Mouse (Mus musculus): ENCODE measurements around the gene Atg13. TPM values are rescaled to one million over a fixed set of nuclear protein-coding genes. Genes with fewer than 3 reads are reported as not detected.

Atg13 gene
- total RNA-seq, 2 experiments from 2014 or later = 10.7 to 21.4 TPM

Other genes with a start within 250 kb of the Atg13 start
- gene Ckap5, start 183.8 kb downstream of the Atg13 start, total RNA-seq (2015; ENCODE audit: low replicate concordance) = 165 and 210 TPM in 2 replicates
- 216 and 320 TPM in 2 replicates for gene Ckap5, start 183.8 kb downstream of the Atg13 start, total RNA-seq (2017; ENCODE audit: low replicate concordance)
- gene F2, start 74.2 kb downstream of the Atg13 start, total RNA-seq (2015; ENCODE audit: low replicate concordance) = not detected in 2 replicates
- 0.26 TPM in 1 of 2 replicates, not detected in the other for gene F2, start 74.2 kb downstream of the Atg13 start, total RNA-seq (2017; ENCODE audit: low replicate concordance)
- 5.0 and 10.1 TPM in 2 replicates for gene Zfp408, start 60.8 kb downstream of the Atg13 start, total RNA-seq (2015; ENCODE audit: low replicate concordance)
- gene Zfp408, start 60.8 kb downstream of the Atg13 start, total RNA-seq (2017; ENCODE audit: low replicate concordance) = 1.1 and 3.6 TPM in 2 replicates
- 20.2 and 52.0 TPM in 2 replicates for gene Arhgap1, start 60.7 kb downstream of the Atg13 start, total RNA-seq (2015; ENCODE audit: low replicate concordance)
- 8.3 and 24.5 TPM in 2 replicates for gene Arhgap1, start 60.7 kb downstream of the Atg13 start, total RNA-seq (2017; ENCODE audit: low replicate concordance)
- 0.84 TPM in 1 of 2 replicates, not detected in the other for gene Harbi1, start 276 bp upstream of the Atg13 start, total RNA-seq (2015; ENCODE audit: low replicate concordance)
- gene Harbi1, start 276 bp upstream of the Atg13 start, total RNA-seq (2017; ENCODE audit: low replicate concordance) = 0.15 and 1.8 TPM in 2 replicates
- gene Ambra1, start 19.6 kb upstream of the Atg13 start, total RNA-seq (2015; ENCODE audit: low replicate concordance) = 9.7 and 19.7 TPM in 2 replicates
- 20.7 and 28.4 TPM in 2 replicates for gene Ambra1, start 19.6 kb upstream of the Atg13 start, total RNA-seq (2017; ENCODE audit: low replicate concordance)
- gene Chrm4, start 216.7 kb upstream of the Atg13 start, total RNA-seq (2015; ENCODE audit: low replicate concordance) = 1.3 TPM in 1 of 2 replicates, not detected in the other
- gene Chrm4, start 216.7 kb upstream of the Atg13 start, total RNA-seq (2017; ENCODE audit: low replicate concordance) = not detected in 2 replicates
- not detected in 2 replicates for gene Mdk, start 221.7 kb upstream of the Atg13 start, total RNA-seq (2015; ENCODE audit: low replicate concordance)
- not detected in 2 replicates for gene Mdk, start 221.7 kb upstream of the Atg13 start, total RNA-seq (2017; ENCODE audit: low replicate concordance)
- not detected in 2 replicates for gene Gm9821, start 235.1 kb upstream of the Atg13 start, total RNA-seq (2015; ENCODE audit: low replicate concordance)
- 0.13 TPM in 1 of 2 replicates, not detected in the other for gene Gm9821, start 235.1 kb upstream of the Atg13 start, total RNA-seq (2017; ENCODE audit: low replicate concordance)